Mouse (Mus musculus): ENCODE data around the gene Tdpoz5. TPM values are rescaled to one million over a fixed set of nuclear protein-coding genes. Genes with fewer than 3 reads are reported as not detected.
"Not testable (repeated sequence)": the region's sequence is repeated elsewhere in the genome, so short reads cannot be mapped to it uniquely, and the experiment has no call there.

Gene Tdpoz5
- not detected in 2 replicates for polyA plus RNA-seq (2011; ENCODE audit: insufficient read depth, insufficient read length, low read depth, missing spikeins)

DNA sequence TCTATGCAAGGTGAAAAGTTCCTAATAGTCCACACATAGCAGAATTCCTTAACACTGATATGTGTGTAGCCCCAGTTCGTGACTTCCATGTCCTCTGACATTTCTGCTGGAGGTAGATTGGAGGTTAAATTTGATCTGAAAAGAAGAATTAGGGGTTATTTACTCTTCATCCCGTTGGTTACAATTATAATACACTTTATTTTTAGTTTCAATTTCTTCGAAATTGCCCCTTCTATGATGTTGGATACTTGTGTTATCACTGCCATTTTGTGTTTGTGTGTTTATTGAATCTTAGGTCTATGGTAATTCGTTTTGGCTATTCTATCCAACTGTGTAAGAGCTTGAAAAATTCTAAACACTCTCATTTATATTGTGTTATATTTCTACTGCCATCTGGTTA, at the start of gene Tdpoz5:
Tdpoz5 (minus strand) TSS at position 101 of the 400 bp plus-strand sequence.
- not testable (repeated sequence) for H3K27me3 ChIP-seq (ENCODE audit: control insufficient read depth, insufficient read depth, low read length, poor library complexity, severe bottlenecking); H3K27ac ChIP-seq (ENCODE audit: insufficient read depth, low read length); H3K4me3 ChIP-seq (ENCODE audit: low read depth, low read length); H3K9me3 ChIP-seq (replicated peaks; ENCODE audit: control insufficient read depth, insufficient read depth, low read length, poor library complexity, severe bottlenecking); H3K36me3 ChIP-seq (ENCODE audit: control insufficient read depth, insufficient read depth, low read length, poor library complexity, severe bottlenecking); H3K9ac ChIP-seq (ENCODE audit: low read depth, poor library complexity, severe bottlenecking); H3K4me1 ChIP-seq (ENCODE audit: control insufficient read depth, insufficient read depth, low read length)

DNA sequence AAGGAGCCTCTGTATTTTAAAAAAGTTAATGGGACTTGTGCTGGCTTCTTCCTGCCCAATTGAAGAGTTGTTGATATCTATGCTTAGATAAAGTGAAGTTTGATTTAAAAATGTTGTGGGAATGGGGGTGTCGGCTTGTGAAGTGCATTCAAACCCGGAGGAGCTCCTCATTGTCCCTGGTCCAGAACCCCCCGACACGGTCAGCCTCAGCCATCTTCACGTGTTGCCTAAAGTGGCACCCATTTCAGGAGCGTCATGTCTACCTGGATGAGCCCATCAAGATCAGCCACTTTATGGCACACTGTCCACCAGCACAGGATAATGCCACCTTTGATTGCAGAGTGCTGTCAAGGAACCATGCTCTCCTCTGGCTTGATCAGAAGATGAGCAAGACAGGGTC, 7.8 kb upstream of the Tdpoz5 start:
- H3K9ac ChIP-seq (ENCODE audit: low read depth, poor library complexity, severe bottlenecking); H3K9me3 ChIP-seq (replicated peaks; ENCODE audit: control insufficient read depth, insufficient read depth, low read length, poor library complexity, severe bottlenecking); H3K4me1 ChIP-seq (ENCODE audit: control insufficient read depth, insufficient read depth, low read length); H3K27me3 ChIP-seq (ENCODE audit: control insufficient read depth, insufficient read depth, low read length, poor library complexity, severe bottlenecking); H3K36me3 ChIP-seq (ENCODE audit: control insufficient read depth, insufficient read depth, low read length, poor library complexity, severe bottlenecking); H3K4me3 ChIP-seq (ENCODE audit: low read depth, low read length); H3K27ac ChIP-seq (ENCODE audit: insufficient read depth, low read length): not testable (repeated sequence)

DNA sequence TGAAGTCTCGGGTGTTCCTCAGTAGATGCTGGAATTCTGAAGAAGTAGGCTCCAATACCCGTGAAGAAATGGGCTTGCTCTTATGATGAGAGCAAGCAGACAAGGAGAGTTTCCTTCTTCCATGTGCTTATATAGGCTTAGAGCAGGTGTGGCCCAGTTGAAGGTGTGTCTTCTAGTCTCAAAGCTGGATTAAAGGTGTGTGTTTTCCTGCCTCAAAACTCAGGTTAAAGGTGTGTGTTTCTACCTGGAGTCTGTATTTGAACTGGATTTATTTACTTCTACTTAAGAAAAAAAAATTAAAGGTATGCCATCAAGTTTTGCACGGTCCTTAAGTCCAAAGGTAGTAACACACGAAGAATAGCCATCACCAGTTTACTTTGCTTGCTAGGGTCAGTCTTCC, 17.7 kb downstream of the Tdpoz5 start, which contains the start of gene Gm9117:
Gm9117 (minus strand) TSS at position 101 of the 400 bp plus-strand sequence.
- H3K4me1 ChIP-seq (ENCODE audit: control insufficient read depth, insufficient read depth, low read length); H3K9me3 ChIP-seq (replicated peaks; ENCODE audit: control insufficient read depth, insufficient read depth, low read length, poor library complexity, severe bottlenecking); H3K27ac ChIP-seq (ENCODE audit: insufficient read depth, low read length); H3K36me3 ChIP-seq (ENCODE audit: control insufficient read depth, insufficient read depth, low read length, poor library complexity, severe bottlenecking); H3K4me3 ChIP-seq (ENCODE audit: low read depth, low read length); H3K9ac ChIP-seq (ENCODE audit: low read depth, poor library complexity, severe bottlenecking); H3K27me3 ChIP-seq (ENCODE audit: control insufficient read depth, insufficient read depth, low read length, poor library complexity, severe bottlenecking): not testable (repeated sequence)

DNA sequence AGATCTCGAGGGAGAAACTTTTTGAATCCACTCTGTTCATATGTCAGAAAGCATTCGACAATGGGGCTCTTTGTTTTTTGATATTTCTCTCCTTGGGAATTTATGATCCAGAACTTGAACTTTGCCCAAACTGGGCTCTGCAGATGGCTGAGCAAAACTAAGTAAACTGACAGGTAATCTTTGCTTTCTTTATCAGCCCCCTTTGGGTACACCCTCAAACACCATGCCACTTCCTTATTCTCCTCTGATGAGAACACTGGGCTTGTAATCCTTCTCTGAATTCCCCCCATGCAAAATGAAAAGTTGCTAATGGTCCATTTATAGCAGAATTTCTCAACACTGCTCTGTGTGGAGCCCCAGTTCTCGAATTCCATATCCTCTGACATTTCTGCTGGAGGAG, 22.7 kb downstream of the Tdpoz5 start:
- H3K4me1 ChIP-seq (ENCODE audit: control insufficient read depth, insufficient read depth, low read length); H3K4me3 ChIP-seq (ENCODE audit: low read depth, low read length); H3K27ac ChIP-seq (ENCODE audit: insufficient read depth, low read length); H3K36me3 ChIP-seq (ENCODE audit: control insufficient read depth, insufficient read depth, low read length, poor library complexity, severe bottlenecking); H3K27me3 ChIP-seq (ENCODE audit: control insufficient read depth, insufficient read depth, low read length, poor library complexity, severe bottlenecking); H3K9me3 ChIP-seq (replicated peaks; ENCODE audit: control insufficient read depth, insufficient read depth, low read length, poor library complexity, severe bottlenecking); H3K9ac ChIP-seq (ENCODE audit: low read depth, poor library complexity, severe bottlenecking): not testable (repeated sequence)

Other genes starting within 250 kb of the Tdpoz5 start
- not detected in 2 replicates for gene Gm5773, start 188.3 kb downstream of the Tdpoz5 start, polyA plus RNA-seq (2011; ENCODE audit: insufficient read depth, insufficient read length, low read depth, missing spikeins)
- gene Tdpoz4, start 164.9 kb downstream of the Tdpoz5 start, polyA plus RNA-seq (2011; ENCODE audit: insufficient read depth, insufficient read length, low read depth, missing spikeins): not detected in 2 replicates
- not detected in 2 replicates for gene Tdpoz3, start 135.3 kb downstream of the Tdpoz5 start, polyA plus RNA-seq (2011; ENCODE audit: insufficient read depth, insufficient read length, low read depth, missing spikeins)
- not detected in 2 replicates for gene Gm9117, start 17.8 kb downstream of the Tdpoz5 start, polyA plus RNA-seq (2011; ENCODE audit: insufficient read depth, insufficient read length, low read depth, missing spikeins)
- not detected in 2 replicates for gene Gm9125, start 93.6 kb upstream of the Tdpoz5 start, polyA plus RNA-seq (2011; ENCODE audit: insufficient read depth, insufficient read length, low read depth, missing spikeins)
- gene Gm10697, start 111.3 kb upstream of the Tdpoz5 start, polyA plus RNA-seq (2011; ENCODE audit: insufficient read depth, insufficient read length, low read depth, missing spikeins): not detected in 2 replicates
- not detected in 2 replicates for gene Gm10696, start 216.9 kb upstream of the Tdpoz5 start, polyA plus RNA-seq (2011; ENCODE audit: insufficient read depth, insufficient read length, low read depth, missing spikeins)
- not detected in 2 replicates for gene Gm5286, start 235.4 kb upstream of the Tdpoz5 start, polyA plus RNA-seq (2011; ENCODE audit: insufficient read depth, insufficient read length, low read depth, missing spikeins)

All from ES-Bruce4 (cell line).